Mouse (Mus musculus) ES-Bruce4 (cell line): ENCODE results near the gene Tubgcp2. TPM values are rescaled to one million over a fixed set of nuclear protein-coding genes. Genes with fewer than 3 reads are reported as not detected.

Experiments
- H3K27ac ChIP-seq: 2 replicates; pipeline ENCODE4 v1.5.1; 2012; ENCODE audit warnings: low read length, inconsistent platforms; ENCODE audit not compliant: insufficient read depth
- H3K27me3 ChIP-seq: 2 replicates; pipeline ENCODE4 v1.6.1; 2012; ENCODE audit warnings: mild to moderate bottlenecking, low read length, inconsistent platforms; ENCODE audit not compliant: control insufficient read depth, poor library complexity, insufficient read depth, severe bottlenecking
- H3K36me3 ChIP-seq: 2 replicates; pipeline ENCODE4 v1.6.1; 2012; ENCODE audit warnings: inconsistent platforms, mild to moderate bottlenecking, low read length, moderate library complexity; ENCODE audit not compliant: control insufficient read depth, poor library complexity, insufficient read depth, severe bottlenecking
- H3K4me1 ChIP-seq: one replicate; pipeline ENCODE4 v1.8.1; 2011; ENCODE audit warnings: low read length; ENCODE audit not compliant: control insufficient read depth, insufficient read depth
- H3K4me3 ChIP-seq: 2 replicates; pipeline ENCODE4 v1.5.1; 2011; ENCODE audit warnings: low read depth, mild to moderate bottlenecking, low read length
- H3K9ac ChIP-seq: 2 replicates; pipeline ENCODE4 v1.6.1; 2012; ENCODE audit warnings: low read depth, mild to moderate bottlenecking, inconsistent platforms; ENCODE audit not compliant: poor library complexity, severe bottlenecking
- H3K9me3 ChIP-seq: replicated peaks from 2 replicates; pipeline ENCODE4 v1.6.1; 2012; ENCODE audit warnings: mild to moderate bottlenecking, low read length, inconsistent platforms; ENCODE audit not compliant: control insufficient read depth, poor library complexity, insufficient read depth, severe bottlenecking
- CTCF ChIP-seq: IDR thresholded peaks from one replicate; pipeline ENCODE4 v1.8.1; 2011; ENCODE audit warnings: low read depth, low read length
- EP300 ChIP-seq: IDR thresholded peaks from 2 replicates; pipeline ENCODE4 v1.6.1; 2011; ENCODE audit warnings: low read depth, low read length; ENCODE audit not compliant: insufficient read depth
- POLR2A ChIP-seq: IDR thresholded peaks from one replicate; pipeline ENCODE4 v1.8.1; 2011; ENCODE audit warnings: low read length; ENCODE audit not compliant: insufficient read depth
- polyA plus RNA-seq: library from polyadenylated mRNA; stranded (reverse); fragments of >200 nt; gene quantifications from 2 replicates; pipeline ENCODE4 v1.2.4, GENCODE M21; 2011; ENCODE audit warnings: low read depth; ENCODE audit not compliant: missing spikeins, insufficient read depth, insufficient read length

Tubgcp2 gene
- polyA plus RNA-seq, 1 experiment: 38.3 TPM

DNA sequence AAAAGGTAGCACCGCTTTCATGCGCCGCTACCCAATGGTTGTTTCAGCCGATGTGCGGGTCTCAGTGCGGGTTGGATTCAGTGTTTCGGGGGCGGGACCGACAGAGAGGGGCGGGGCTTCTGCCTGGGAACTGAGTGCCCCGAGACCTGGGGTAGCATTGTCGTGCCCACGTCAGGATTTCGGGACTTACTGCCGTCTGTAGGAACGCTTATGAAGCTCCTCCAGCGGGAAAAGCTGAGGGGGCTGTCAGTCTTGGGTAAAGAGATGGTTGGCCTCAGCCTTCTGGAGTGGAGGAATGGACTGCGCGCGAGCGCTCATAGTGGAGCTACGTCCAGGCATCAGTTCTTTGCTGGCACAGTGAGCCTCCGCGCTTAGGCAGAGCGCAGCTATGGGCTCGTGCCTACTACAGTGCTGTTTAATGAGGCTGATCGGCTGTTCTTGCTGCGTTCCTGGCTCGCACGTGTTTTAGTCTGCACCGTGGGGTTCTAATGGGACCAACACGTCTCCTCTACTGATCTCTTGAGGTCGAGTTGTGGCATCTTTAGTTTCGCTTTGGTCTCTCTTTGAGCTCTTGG, 12.7 kb upstream of the Tubgcp2 start:
- H3K27ac ChIP-seq: no peak overlapping the region
- H3K4me1 ChIP-seq: no peaks in the 10 kb centered on the region
- no peaks in the 10 kb centered on the region for H3K9me3 ChIP-seq
- peaks cover 22% of the 10 kb centered on the region for H3K27me3 ChIP-seq
- H3K36me3 ChIP-seq: no peaks in the 10 kb centered on the region
- TF ChIP-seq POLR2A (no peak), EP300 (no peak), CTCF (no peak)
- H3K4me3 ChIP-seq: peak overlapping the region; percentile 39
- peak overlapping the region; percentile 15; the same call in 1 of the 2 replicates for H3K9ac ChIP-seq

GRCm38 (mm10) chr7:140048361-140049114, 12.1 kb upstream of the Tubgcp2 start, which contains the start of gene Msx3:
Gene Msx3, minus strand, starts transcription at chr7:140049089.
- H3K27ac ChIP-seq: no peak within 1 kb of the TSS
- H3K27me3 ChIP-seq: peaks cover 22% of the 10 kb centered on the region
- H3K9me3 ChIP-seq: no peaks in the 10 kb centered on the region
- H3K4me1 ChIP-seq: no peaks in the 10 kb centered on the region
- no peak for TF ChIP-seq POLR2A
- no peak for TF ChIP-seq CTCF
- TF ChIP-seq EP300: no peak
- H3K36me3 ChIP-seq: no peaks in the 10 kb centered on the region
- H3K4me3 ChIP-seq: peak within 1 kb of the TSS; percentile 39
- H3K9ac ChIP-seq: peak within 1 kb of the TSS; percentile 15

- peaks cover 22% of the 10 kb centered on the region for H3K27me3 ChIP-seq
- H3K36me3 ChIP-seq: no peaks in the 10 kb centered on the region
- TF ChIP-seq EP300 (no peak), CTCF (no peak), POLR2A (no peak)
- H3K4me3 ChIP-seq: peak overlapping the region; percentile 39
- H3K9ac ChIP-seq: no peak overlapping the region
- H3K27ac ChIP-seq: no peak overlapping the region
- no peaks in the 10 kb centered on the region for H3K4me1 ChIP-seq
- H3K9me3 ChIP-seq: no peaks in the 10 kb centered on the region
These were observed 11.4 kb upstream of the Tubgcp2 start for GRCm38 (mm10) chr7:140047811-140048311.

GRCm38 (mm10) chr7:140045546-140045945, 9.1 kb upstream of the Tubgcp2 start:
- TF ChIP-seq EP300 (no peak), CTCF (no peak), POLR2A (no peak)
- Histone ChIP-seq H3K4me1 (no peaks in the 10 kb centered on the region), H3K36me3 (no peaks in the 10 kb centered on the region), H3K9ac (no peak overlapping the region), H3K27me3 (peaks cover 17% of the 10 kb centered on the region), H3K27ac (no peak overlapping the region), H3K9me3 (no peaks in the 10 kb centered on the region), H3K4me3 (no peak overlapping the region)

GRCm38 (mm10) chr7:140042728-140043127, 6.3 kb upstream of the Tubgcp2 start:
- no peaks in the 10 kb centered on the region for H3K36me3 ChIP-seq
- H3K27ac ChIP-seq: no peak overlapping the region
- TF ChIP-seq CTCF (no peak), EP300 (no peak), POLR2A (no peak)
- no peaks in the 10 kb centered on the region for H3K9me3 ChIP-seq
- no peak overlapping the region for H3K9ac ChIP-seq
- no peak overlapping the region for H3K4me3 ChIP-seq
- H3K4me1 ChIP-seq: no peaks in the 10 kb centered on the region
- H3K27me3 ChIP-seq: peaks cover 4% of the 10 kb centered on the region

- no peak overlapping the region for H3K27ac ChIP-seq
- TF ChIP-seq CTCF: no peak
- no peak for TF ChIP-seq POLR2A
- no peak for TF ChIP-seq EP300
- peak overlapping the region; percentile 77 for H3K4me3 ChIP-seq
- H3K27me3 ChIP-seq: no peaks in the 10 kb centered on the region
- H3K36me3 ChIP-seq: no peaks in the 10 kb centered on the region
- H3K9ac ChIP-seq: no peak overlapping the region
- no peaks in the 10 kb centered on the region for H3K4me1 ChIP-seq
- no peaks in the 10 kb centered on the region for H3K9me3 ChIP-seq
These were observed 694 bp upstream of the Tubgcp2 start for GRCm38 (mm10) chr7:140037171-140037555.
